Mouse (Mus musculus): ENCODE measurements around the gene Cerk.
A peak's percentile ranks its signal among the peaks of the same experiment; 100 is the strongest.
"Not testable (repeated sequence)": the region's sequence is repeated elsewhere in the genome, so short reads cannot be mapped to it uniquely, and the experiment has no call there.

Cerk gene

GRCm38 (mm10) chr15:86180427-86180826 is 5.5 kb downstream of the Cerk start:
- no peak for DNase-seq

- DNase-seq: no peak
Measured at GRCm38 (mm10) chr15:86178594-86178993, 7.3 kb downstream of the Cerk start.

GRCm38 (mm10) chr15:86177703-86178251 is 8.2 kb downstream of the Cerk start:
- DNase-seq: peak; percentile 89

GRCm38 (mm10) chr15:86176771-86177702 is 8.9 kb downstream of the Cerk start:
- peak; percentile 53 for DNase-seq

GRCm38 (mm10) chr15:86176166-86176565 is 9.8 kb downstream of the Cerk start:
- DNase-seq: peak; percentile 32

GRCm38 (mm10) chr15:86175253-86176050 is 10.5 kb downstream of the Cerk start:
- peak; percentile 36 for DNase-seq

- peak; percentile 38 for DNase-seq
Measured at GRCm38 (mm10) chr15:86173136-86173985, 12.6 kb downstream of the Cerk start.

GRCm38 (mm10) chr15:86172526-86172925 is 13.4 kb downstream of the Cerk start:
- peak; percentile 45 for DNase-seq

- peak; percentile 34 for DNase-seq
Measured at GRCm38 (mm10) chr15:86172124-86172523, 13.8 kb downstream of the Cerk start.

- DNase-seq: no peak
Measured at GRCm38 (mm10) chr15:86171316-86171715, 14.6 kb downstream of the Cerk start.

- DNase-seq: no peak
Measured at GRCm38 (mm10) chr15:86169817-86170110, 16.2 kb downstream of the Cerk start.

GRCm38 (mm10) chr15:86168941-86169816 is 16.8 kb downstream of the Cerk start:
- DNase-seq: peak; percentile 46

- DNase-seq: peak; percentile 57
Measured at GRCm38 (mm10) chr15:86168505-86168867, 17.5 kb downstream of the Cerk start.

- no peak for DNase-seq
Measured at GRCm38 (mm10) chr15:86167787-86168504, 18.0 kb downstream of the Cerk start.

GRCm38 (mm10) chr15:86167032-86167655 is 18.8 kb downstream of the Cerk start:
- DNase-seq: peak; percentile 94

GRCm38 (mm10) chr15:86165811-86166590 is 19.9 kb downstream of the Cerk start:
- DNase-seq: peak; percentile 46

GRCm38 (mm10) chr15:86164718-86165345 is 21.1 kb downstream of the Cerk start:
- DNase-seq: no peak

GRCm38 (mm10) chr15:86161800-86162199 is 24.1 kb downstream of the Cerk start:
- not testable (repeated sequence) for DNase-seq

- DNase-seq: no peak
Measured at GRCm38 (mm10) chr15:86160906-86161305, 25.0 kb downstream of the Cerk start.

All from cerebellum, adult 9-10 months (tissue).